Comparison of ENCODE assay signal across 21 mouse cellular contexts in genomic region chr17:55954229-55954628, GRCm38 (mm10). TPM values are rescaled to one million over a fixed set of nuclear protein-coding genes. Genes with fewer than 3 reads are reported as not detected.
DNase-seq lines count a peak whose midpoint lies in the region; ATAC-seq and TF ChIP-seq lines count a peak whose summit lies in the region.
"Had no signal": no experiment of that assay in that cellular context is flagged by ENCODE, and none has a peak within 500 bp of the region (broad histone marks: within the 10 kb centered on the region; RNA-seq: fewer than 3 reads in every experiment).

No protein-coding gene starts in this region.

- H3K4me2 ChIP-seq in liver, postnatal 0 days (ENCODE audit: low read depth, low read length) = peak overlapping the region; percentile 47; the same call in 1 of the 2 replicates
- H3K4me2 ChIP-seq: neural tube, embryonic 12.5 days had no signal

- 40% methylated on average over 16 of the region's 16 CpGs for WGBS in liver, postnatal 0 days (ENCODE audit: insufficient replicate concordance)

- no peaks in the 10 kb centered on the region for H3K27me3 ChIP-seq in liver, postnatal 0 days (ENCODE audit: insufficient read depth, low read length)

- no peak overlapping the region for H3K9ac ChIP-seq in liver, postnatal 0 days (replicated peaks)
- H3K9ac ChIP-seq: liver, embryonic 14.5 days; neural tube, embryonic 12.5 days had no signal

- no peak overlapping the region for H3K27ac ChIP-seq in left cerebral cortex, adult 2 months
- H3K27ac ChIP-seq in liver, postnatal 0 days (ENCODE audit: low read depth) = no peak overlapping the region
- H3K27ac ChIP-seq: hindbrain, embryonic 10.5 days; liver, embryonic 14.5 days; neural tube, embryonic 12.5 days had no signal

- H3K4me1 ChIP-seq in liver, postnatal 0 days (ENCODE audit: insufficient read depth) = peaks cover 16% of the 10 kb centered on the region

- no peaks in the 10 kb centered on the region for H3K9me3 ChIP-seq in liver, postnatal 0 days (ENCODE audit: low read length)
- H3K9me3 ChIP-seq: G1E; hindbrain, embryonic 10.5 days; neural tube, embryonic 12.5 days had no signal

- no peak for ATAC-seq in liver, postnatal 0 days
- ATAC-seq: forebrain, embryonic 14.5 days had no signal

- intact Hi-C loops in left cerebral cortex, adult 2 months (cut with DNase I) = loop anchor here (10.0 kb wide), 1 partner anchor 1599 kb away; no protein-coding TSS in a partner anchor

- no peak overlapping the region for H3K4me3 ChIP-seq in left cerebral cortex, adult 2 months
- H3K4me3 ChIP-seq in liver, postnatal 0 days (ENCODE audit: low read depth, low read length) = no peak overlapping the region
- H3K4me3 ChIP-seq: hindbrain, embryonic 10.5 days; neural tube, embryonic 12.5 days had no signal

- TF ChIP-seq EP300 in liver, postnatal 0 days (IDR thresholded peaks at IDR 0.05; ENCODE audit: low read depth) = no peak

- no peaks in the 10 kb centered on the region for H3K36me3 ChIP-seq in liver, postnatal 0 days (replicated peaks; ENCODE audit: insufficient read depth, low read length)
- H3K36me3 ChIP-seq: hindbrain, embryonic 10.5 days; neural tube, embryonic 12.5 days had no signal

- peak; percentile 36 for DNase-seq in cerebellum, adult 9-11 months
- DNase-seq in cerebellum, postnatal 25 days = no peak
- DNase-seq in left cerebral cortex, adult 2 months (ENCODE audit: extremely low spot score in 1 of 2, low spot score in 2 of 2) = peak; percentile 9 to 10
- DNase-seq in left cerebral cortex, adult 9 months (ENCODE audit: low spot score in 2 of 2) = no peak
- peak; percentile 47 for DNase-seq in thymus, postnatal 4 days
- DNase-seq in thymus, postnatal 10 days (ENCODE audit: low spot score in 2 of 2) = no peak
- DNase-seq in liver, postnatal 0 days = peak; percentile 13
- no peak for DNase-seq in gastrocnemius, postnatal 25 days
- DNase-seq: kidney, adult 9 months; kidney, postnatal 4 days; layer of hippocampus, postnatal 36 days; left cerebral cortex, postnatal 4 days; lung, postnatal 10 days; right cerebral cortex, postnatal 25 days had no signal

- TF ChIP-seq CTCF in left cerebral cortex, adult 2 months (IDR thresholded peaks at IDR 0.05) = no peak
- TF ChIP-seq CTCF in liver, postnatal 0 days (IDR thresholded peaks at IDR 0.05; ENCODE audit: low read depth) = no peak

RNA-seq across cellular contexts. Expression of gene Ebi3, which starts 1.8 kb away (rescaled TPM):
- 1 to 10 TPM; 1.2 to 1.4 TPM for total RNA-seq in left cerebral cortex, adult 2 months (2021)
- 10.0 and 10.5 TPM in 2 replicates for polyA plus RNA-seq in liver, postnatal 0 days (2015; fragmentation: Nextera tagmentation; extraction: Ambion mirVana)
- total RNA-seq in gastrocnemius, postnatal 25 days (2021) = under 1 TPM in 1 of 2 experiments, not detected in 1; 0.31 TPM

RNA-seq across cellular contexts. Expression of gene Yju2, which starts 4.7 kb away (rescaled TPM):
- 10 to 100 TPM; 16.4 to 17.4 TPM for total RNA-seq in left cerebral cortex, adult 2 months (2021)
- polyA plus RNA-seq in liver, postnatal 0 days (2015; fragmentation: Nextera tagmentation; extraction: Ambion mirVana) = 6.3 and 7.1 TPM in 2 replicates
- 1 to 10 TPM; 7.8 TPM for total RNA-seq in gastrocnemius, postnatal 25 days (2021)

RNA-seq across cellular contexts. Expression of gene Zfp119b, which starts 4.9 kb away (rescaled TPM):
- 1 to 10 TPM; 2.3 to 4.1 TPM for total RNA-seq in left cerebral cortex, adult 2 months (2021)
- 3.8 and 4.4 TPM in 2 replicates for polyA plus RNA-seq in liver, postnatal 0 days (2015; fragmentation: Nextera tagmentation; extraction: Ambion mirVana)
- 1 to 10 TPM; 3.0 to 3.1 TPM for total RNA-seq in gastrocnemius, postnatal 25 days (2021)

RNA-seq across cellular contexts. Expression of gene Shd, which starts 16.0 kb away (rescaled TPM):
- 10 to 100 TPM; 36.7 to 40.1 TPM for total RNA-seq in left cerebral cortex, adult 2 months (2021)
- 0.26 and 0.34 TPM in 2 replicates for polyA plus RNA-seq in liver, postnatal 0 days (2015; fragmentation: Nextera tagmentation; extraction: Ambion mirVana)
- under 1 TPM in 1 of 2 experiments, not detected in 1; 0.28 TPM for total RNA-seq in gastrocnemius, postnatal 25 days (2021)
- total RNA-seq: G1E; monocyte, adult 5-6 weeks had no signal

RNA-seq across cellular contexts. Expression of gene Fsd1, which starts 32.1 kb away (rescaled TPM):
- total RNA-seq in left cerebral cortex, adult 2 months (2021) = 10 to 100 TPM; 88.7 to 90.6 TPM
- polyA plus RNA-seq in liver, postnatal 0 days (2015; fragmentation: Nextera tagmentation; extraction: Ambion mirVana) = not detected in 2 replicates
- total RNA-seq in gastrocnemius, postnatal 25 days (2021) = not detected
- total RNA-seq: granulocyte monocyte progenitor cell, adult 5-6 weeks; monocyte, adult 5-6 weeks had no signal
- polyA plus RNA-seq: G1E had no signal

Comparison
In these comparisons a context has a peak if more than half of its experiments do, and no peak if none do; other contexts are left out.
1. DNase-seq: peak in cerebellum, adult 9-11 months (single experiment), left cerebral cortex, adult 2 months (2 of 2), thymus, postnatal 4 days (single experiment) and liver, postnatal 0 days (single experiment); none in cerebellum, postnatal 25 days (0 of 2), left cerebral cortex, adult 9 months (0 of 2), thymus, postnatal 10 days (0 of 2) and gastrocnemius, postnatal 25 days (single experiment).